Mouse (Mus musculus) naive thymus-derived CD4-positive, alpha-beta T cell, adult 2 months (primary cell): Measurements from ENCODE around the gene Arid4b.
"Not testable (repeated sequence)": the region's sequence is repeated elsewhere in the genome, so short reads cannot be mapped to it uniquely, and the experiment has no call there.

Experiments used
- DNase-seq: peaks from one replicate; pipeline ENCODE4 v3.0.0-alpha.2; 2011; ENCODE audit warnings: low read depth

Gene Arid4b

GRCm38 (mm10) chr13:14063013-14063941 lies at the start of gene Arid4b, which contains the start of gene Ggps1:
Gene Arid4b, plus strand, starts transcription at chr13:14063232.
Gene Ggps1, minus strand, starts transcription at chr13:14063488.
- peak; percentile 98 for DNase-seq

DNA sequence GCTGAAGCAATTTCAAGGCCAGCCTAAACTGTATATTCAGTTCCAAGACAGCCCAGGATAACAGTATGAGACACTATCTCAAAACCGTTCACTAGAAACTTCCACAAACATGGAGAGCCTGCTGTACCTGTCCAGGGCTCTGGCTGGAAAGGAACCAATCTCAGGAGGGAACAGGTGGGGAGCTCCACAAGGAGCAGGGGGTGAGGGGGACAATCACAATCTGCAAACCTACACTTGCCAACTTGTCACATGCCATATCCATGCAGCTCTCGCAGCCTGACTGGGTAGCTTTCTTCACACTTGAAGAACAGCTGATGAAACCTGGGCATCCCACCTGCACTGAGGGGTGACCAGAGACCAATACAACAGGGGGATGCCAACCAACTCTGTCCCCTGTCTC lies 49.0 kb upstream of the Arid4b start:
- no peak for DNase-seq

GRCm38 (mm10) chr13:14014540-14014939 lies 48.5 kb upstream of the Arid4b start:
- no peak for DNase-seq

GRCm38 (mm10) chr13:14015609-14016008 lies 47.4 kb upstream of the Arid4b start:
- DNase-seq, result no peak

DNA sequence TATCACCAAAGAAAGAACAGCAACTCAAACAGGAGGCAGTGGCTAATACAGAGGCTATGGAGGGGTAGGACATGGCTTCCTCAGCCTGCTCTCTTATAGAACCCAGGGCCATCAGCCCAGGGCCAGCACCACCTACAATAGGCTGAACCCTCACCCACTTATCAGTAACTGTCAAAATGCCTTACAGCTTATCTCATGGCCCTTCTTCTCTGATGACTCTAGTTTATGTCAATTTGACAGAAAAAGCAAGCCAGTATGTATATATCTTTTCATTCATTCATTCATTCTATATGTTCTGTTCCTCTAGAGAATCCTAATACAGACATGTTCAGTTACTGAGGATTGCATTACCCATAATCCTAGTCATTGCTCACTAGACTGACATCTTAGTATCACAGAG lies 44.7 kb upstream of the Arid4b start:
- DNase-seq, result no peak

GRCm38 (mm10) chr13:14018852-14019251 lies 44.2 kb upstream of the Arid4b start:
- DNase-seq, result no peak

DNA sequence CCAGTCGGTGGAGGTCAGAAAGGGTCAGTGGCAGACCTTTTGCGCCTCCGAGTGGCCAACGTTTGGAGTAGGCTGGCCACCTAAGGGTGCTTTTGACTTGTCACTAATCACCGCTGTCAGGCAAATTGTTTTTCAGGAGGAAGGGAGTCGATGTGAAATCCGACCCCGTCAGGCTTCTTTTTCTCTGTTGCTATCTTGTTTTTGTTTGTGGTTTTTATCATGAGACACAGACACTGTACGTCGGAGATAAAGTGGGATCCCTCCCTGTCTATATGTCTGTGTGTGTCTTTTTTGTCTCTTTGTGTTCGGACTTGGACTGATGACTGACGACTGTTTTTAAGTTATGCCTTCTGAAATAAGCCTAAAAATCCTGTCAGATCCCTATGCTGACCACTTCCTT lies 41.6 kb upstream of the Arid4b start:
- DNase-seq, result not testable (repeated sequence)

DNA sequence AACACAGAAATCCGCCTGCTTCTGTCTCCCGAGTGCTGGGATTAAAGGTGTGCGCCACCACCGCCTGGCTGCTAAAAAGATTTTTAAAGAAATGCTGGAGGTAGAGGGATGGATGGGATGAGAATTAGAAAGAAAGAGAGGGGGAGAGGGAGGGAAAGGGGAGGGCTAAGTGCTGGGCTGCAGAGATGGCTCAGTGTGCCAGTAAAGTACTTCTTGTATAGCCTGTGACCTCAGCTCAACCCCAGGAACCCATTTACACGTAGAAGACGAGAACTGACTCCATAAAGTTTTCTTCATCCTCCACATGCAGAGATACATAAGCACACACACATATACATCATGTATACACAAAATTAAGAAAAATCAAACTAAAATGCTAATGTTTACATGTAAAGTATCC lies 37.5 kb upstream of the Arid4b start:
- DNase-seq, result no peak

- no peak for DNase-seq
Measured at GRCm38 (mm10) chr13:14026154-14026820, 36.7 kb upstream of the Arid4b start.

DNA sequence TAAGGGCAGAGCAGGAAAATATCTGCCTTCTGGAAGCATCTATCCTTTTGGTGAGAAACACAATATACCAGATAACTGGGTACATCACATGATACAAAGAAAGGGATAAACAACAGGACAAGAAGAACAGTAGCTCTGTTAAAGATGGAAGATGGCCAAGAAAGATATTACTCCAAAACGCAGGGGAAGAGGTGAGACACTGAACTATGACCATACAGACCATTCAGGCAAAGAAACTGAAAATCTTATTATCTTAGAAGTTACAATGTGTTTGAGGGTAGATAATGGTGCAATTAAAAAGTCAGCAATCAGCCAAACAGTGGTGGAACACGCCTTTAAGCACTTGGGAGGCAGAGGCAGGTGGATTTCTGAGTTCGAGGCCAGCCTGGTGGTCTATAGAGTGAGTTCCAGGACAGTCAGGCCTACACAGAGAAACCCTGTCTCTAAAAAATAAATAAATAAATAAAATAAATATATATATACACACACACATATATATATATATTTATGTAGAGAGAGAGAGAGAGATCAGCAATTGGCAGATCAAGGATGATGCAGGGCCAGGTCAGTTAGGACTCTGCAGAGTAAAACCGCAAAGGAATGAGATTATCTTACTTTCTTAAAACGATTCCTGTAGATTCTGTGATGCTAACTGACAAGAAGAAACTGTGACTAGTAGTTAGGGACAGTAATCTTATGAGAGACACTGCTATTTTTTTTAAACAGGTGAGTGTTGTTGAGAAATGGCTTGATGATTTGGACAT lies 29.5 kb upstream of the Arid4b start:
- no peak for DNase-seq

DNA sequence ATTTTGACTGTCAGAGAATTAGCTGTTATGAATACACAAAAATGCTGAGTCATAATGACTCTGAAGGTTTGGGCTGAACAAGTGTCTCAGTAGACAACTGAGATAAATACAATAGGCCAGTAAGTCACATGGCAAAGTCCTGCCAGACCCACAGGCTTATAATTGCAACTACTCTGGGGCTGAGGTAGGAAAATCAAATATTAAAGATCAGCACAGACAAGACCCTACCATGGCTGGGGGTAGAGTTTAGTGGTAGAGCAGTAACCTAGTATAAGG lies 29.0 kb upstream of the Arid4b start:
- DNase-seq, result no peak

DNA sequence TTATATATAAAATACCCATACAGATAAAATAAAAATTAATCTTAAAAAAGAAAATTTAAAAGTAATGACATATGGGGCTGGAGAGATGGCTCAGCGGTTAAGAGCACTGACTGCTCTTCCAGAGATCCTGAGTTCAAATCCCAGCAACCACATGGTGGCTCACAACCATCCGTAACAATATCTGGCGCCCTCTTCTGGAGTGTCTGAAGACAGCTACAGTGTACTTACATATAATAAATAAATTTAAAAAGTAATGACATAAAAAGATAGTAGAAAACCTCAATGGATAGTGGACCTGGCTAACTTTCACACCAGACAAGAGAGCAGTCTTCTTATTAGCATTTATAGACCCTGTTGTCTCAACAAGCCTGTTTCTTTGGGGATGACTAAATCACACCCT lies 27.7 kb upstream of the Arid4b start:
- not testable (repeated sequence) for DNase-seq

- DNase-seq, result no peak
Measured at GRCm38 (mm10) chr13:14035875-14036630, 27.0 kb upstream of the Arid4b start.

DNA sequence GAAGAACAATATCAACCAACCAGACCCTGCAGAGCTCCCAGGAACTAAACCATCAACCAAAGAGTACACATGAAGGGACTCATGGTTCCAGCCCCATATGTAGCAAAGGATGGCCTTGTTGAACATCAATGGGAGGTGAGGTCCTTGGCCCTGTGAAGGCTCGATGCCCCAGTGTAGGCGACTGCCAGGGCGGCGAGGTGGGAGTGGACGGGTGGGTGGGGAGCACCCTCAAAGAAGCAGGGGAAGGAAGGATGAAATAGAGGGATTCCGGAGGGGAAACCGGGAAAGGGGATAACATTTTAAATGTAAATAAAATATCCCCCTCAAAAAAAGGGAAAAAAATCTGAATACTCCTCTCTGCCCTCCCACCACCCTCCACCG lies 24.1 kb upstream of the Arid4b start:
- no peak for DNase-seq

GRCm38 (mm10) chr13:14039292-14039965 lies 23.6 kb upstream of the Arid4b start, which contains the start of gene Tbce:
Gene Tbce, minus strand, starts transcription at chr13:14039638.
- peak; percentile 96 for DNase-seq

GRCm38 (mm10) chr13:14040186-14040585 lies 22.8 kb upstream of the Arid4b start:
- peak; percentile 41 for DNase-seq

DNA sequence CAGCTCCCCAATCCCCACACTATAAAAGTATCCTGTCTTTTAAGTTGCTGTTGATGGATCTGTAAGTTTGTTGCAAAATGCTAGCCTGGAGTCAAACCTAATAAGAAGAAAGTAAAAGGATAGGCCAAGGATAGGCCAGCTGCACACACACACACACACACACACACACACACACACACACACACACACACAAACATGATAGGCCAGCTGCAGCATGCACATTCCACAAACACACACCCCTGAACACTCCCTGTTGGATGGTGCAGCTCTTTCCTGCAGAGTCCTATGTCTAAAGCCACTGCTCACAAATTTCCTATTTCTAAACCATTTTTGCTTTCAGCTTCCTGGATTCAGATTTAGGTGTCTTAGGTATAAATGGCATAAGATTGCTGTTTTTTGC lies 19.2 kb upstream of the Arid4b start:
- DNase-seq, result no peak

DNA sequence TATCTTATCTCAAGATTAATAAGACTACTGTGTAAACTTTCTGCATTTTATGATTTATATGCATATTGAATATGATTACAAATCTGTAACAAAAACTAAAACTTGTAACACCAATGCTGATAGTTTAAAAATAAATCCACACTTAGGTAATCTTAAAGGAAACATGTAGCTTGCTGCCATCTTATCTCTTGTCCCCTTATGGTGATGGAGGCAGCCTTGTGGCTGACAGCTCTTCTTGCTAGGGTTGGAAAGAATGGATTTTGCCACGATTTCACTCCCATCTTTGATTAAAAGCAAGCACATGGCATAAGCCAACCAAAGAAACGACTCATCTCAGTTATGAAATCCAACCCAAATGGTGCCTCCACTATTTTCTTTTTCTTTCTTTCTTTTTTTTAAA lies 18.5 kb upstream of the Arid4b start:
- DNase-seq, result no peak

GRCm38 (mm10) chr13:14049878-14050277 lies 13.2 kb upstream of the Arid4b start:
- no peak for DNase-seq

- DNase-seq, result no peak
Measured at GRCm38 (mm10) chr13:14056801-14057200, 6.2 kb upstream of the Arid4b start.

- no peak for DNase-seq
Measured at GRCm38 (mm10) chr13:14059582-14059981, 3.5 kb upstream of the Arid4b start.
